Mouse (Mus musculus) urinary bladder, postnatal 25 days (tissue): ENCODE data around the gene Nme9.

ENCODE experiments used
- DNase-seq: peaks from one replicate; pipeline ENCODE4 v3.0.0; 2022; ENCODE audit warnings: low spot score

Gene Nme9

DNA sequence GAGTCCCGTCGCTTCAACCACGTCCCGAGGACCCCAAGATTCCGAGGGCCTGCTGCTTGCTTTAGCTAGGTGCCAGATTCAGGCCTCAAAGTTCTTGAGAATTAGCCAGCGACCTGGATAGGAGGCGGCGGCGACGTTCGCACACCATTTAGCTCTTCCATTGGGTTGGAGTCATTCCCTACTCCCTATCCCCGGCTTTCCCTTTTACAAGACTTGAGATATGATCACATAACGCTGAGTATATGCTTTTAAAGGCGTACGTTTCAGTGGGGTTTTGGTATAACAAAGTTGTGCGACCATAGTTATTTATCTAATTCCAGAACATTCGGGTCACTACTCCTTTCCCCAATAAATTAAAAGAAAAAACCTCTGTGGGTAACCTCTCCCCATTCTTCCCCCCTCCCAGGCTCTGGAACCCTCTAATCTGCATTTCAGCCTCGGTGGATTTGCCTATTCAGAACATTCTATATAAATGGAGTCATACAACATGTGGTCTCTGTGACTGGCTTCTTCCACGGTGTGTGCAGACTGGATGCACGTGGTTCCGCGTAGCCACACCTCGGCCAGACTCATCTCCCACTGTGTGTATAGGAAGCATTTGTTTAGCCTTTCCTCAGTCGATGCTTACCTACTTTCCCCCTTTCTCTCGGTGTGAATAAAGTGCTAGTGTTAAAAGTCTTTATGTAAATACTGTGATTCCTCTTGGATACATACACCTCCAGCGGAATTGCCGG, 14.1 kb upstream of the Nme9 start, which contains the start of gene Mras:
Gene Mras, minus strand, starts transcription at position 351 of the 734 bp plus-strand sequence.
- DNase-seq, result no peak

DNA sequence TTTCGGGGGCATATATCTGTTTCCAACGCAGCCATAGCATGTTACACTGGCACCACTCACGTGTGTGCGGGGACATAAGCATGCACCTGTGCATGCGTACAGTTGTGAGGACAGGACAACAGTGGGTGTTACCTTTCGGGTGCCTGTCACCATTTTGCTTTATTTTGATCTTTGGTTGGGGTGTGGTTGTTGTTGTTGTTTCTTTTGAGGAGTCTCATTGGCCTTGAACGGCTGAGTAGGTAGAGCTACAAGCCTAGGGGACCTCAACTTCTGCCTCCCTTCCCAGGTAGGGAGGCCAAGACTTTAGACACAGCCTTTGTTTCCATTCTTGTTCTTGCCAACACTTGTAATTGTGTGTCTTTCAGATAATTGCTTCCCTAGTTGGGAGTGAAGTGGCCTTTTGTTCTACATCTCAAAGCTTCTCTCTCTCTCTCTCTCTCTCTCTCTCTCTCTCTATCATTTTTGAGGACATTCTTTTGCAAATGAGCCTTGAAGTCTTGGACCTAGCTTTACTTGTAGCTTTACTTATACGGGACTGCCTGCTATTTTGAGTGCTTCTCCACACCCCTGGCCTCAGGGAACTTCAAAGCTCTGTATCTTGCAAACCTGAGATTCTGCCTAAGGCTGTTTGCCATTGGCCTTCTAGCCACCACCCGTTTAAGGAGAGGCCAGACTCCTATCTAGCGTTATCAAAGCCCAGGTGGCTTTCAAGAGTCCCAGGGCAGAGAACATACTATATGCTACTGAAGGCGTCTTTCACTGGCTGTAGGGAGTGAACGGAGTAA, 13.3 kb upstream of the Nme9 start:
- DNase-seq, result no peak

DNA sequence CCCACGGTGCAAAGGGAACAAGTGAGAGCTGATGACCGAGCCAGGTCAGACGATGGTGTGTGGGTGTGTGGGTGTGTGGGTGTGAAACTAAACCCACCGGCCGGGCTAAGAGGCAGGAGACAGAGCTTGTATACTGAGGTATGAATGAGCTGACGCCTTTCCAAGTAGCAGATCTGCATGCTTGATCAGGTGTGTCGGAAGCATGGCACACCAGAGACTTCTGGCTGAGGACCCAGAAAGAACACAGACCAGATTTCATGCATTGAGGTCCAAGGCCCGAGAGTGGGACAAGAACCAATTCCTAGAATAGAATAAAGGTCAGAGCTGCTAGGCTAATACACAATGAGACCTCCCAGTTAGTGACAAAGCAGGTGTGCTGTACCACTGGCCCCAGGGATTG, 12.2 kb upstream of the Nme9 start:
- DNase-seq, result no peak

DNA sequence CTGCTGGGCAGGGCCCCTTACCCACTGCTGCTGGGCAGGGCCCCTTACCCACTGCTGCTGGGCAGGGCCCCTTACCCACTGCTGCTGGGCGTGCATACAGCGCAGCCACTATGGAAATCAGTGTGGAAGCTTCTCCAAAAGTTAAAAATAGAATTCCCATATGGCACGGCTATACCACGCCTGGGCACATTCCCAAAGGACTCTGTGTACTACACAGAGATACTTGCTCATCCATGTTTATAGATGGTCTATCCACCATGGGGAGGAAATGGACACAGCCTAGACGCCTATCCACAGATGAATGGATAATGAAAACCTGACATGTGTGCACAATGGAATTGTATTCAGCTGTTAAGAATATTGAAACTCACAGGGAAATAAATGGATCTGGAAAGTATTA, 10.3 kb upstream of the Nme9 start:
- DNase-seq, result no peak

DNA sequence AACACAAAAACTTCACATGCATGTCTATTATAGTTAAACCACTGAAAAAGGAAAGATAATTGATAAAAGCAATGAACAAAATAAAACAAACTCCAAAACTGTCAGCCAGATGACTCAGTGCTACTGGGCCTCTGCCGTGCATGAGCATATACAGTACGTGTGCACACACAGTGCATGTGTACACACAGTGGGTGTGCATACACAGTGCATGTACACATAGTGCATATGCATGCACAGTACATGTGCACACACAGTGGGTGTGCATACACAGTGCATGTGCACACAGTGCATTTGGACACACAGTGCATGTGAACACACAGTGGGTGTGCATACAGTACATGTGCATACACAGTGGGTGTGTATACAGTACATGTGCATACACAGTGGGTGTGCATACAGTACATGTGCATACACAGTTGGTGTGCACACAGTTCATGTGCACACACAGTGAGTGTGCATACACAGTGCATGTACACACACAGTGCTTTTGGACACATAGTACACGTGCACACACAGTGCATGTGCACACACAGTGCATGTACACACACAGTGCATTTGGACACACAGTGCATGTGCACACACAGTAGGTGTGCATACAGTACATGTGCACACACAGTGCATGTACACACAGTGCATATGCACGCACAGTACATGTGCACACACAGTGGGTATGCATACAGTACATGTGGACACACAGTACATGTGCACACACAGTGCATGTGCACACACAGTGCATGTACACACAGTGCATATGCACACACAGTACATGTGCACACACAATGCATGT, 9.4 kb upstream of the Nme9 start:
- no peak for DNase-seq

DNA sequence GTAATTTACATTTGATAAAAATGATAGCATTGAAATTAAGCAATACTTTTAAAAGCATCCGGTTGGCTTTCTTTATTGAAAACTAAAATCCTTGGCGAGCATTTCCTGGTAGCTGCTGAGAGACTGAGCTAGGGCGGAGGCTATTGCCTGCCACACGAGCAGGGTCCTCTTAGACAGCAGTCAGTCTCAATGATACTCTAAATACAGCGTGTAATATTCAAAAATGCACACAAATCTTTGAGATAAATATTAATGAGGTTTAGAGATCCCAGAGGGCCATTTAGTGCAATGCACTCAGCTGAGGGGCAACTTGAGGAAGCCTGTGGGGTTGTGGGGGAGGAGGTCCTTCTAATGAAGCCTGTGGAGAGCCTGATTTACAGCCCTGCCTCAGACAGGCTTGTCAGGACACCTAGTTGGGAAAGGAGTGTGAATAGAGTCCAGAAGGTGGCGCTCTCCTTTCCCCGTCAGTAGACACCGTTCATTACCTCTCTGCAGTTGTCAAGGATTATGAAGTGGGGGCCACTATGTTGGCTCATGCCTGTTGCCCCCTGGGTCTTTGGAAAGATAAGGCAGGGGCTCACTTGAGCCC, 6.6 kb upstream of the Nme9 start:
- DNase-seq, result no peak

DNA sequence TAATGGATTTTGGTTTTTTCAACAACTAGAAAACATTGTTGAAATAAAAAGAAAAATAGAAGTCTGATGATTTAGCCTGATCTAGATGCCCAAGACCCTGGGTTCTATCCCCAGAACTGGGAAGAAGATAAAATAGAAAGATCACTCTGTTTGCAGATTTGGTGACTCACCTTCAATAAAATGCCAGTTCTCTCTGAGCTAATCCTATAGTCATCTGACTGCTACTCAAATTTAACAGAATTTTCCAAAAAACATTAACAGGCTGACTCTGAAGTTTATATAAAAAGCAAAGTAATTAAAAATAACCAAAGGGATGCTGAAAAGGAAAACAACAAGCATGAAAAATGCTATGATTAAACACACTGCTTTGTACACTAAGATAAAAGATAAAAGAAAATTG, 5.0 kb upstream of the Nme9 start:
- no peak for DNase-seq

DNA sequence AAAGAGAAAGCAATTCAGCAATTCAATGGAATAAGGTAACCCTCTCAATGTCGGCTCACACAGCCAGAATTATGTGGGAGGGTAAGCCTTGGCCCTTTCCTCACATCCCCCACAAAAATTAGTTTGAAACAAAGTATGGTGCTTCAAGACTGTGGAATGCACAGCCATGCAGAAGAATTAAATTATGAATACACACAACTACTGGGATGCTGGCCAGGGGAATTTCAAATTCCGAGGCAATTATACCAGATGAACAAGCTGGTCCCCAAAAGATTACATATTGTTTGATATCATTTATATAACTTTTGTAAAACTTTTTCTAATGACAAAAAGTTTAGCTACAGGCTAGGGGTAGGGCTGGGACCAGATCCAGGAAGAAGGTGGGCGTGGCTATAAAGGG, 4.0 kb upstream of the Nme9 start:
- DNase-seq, result no peak

DNA sequence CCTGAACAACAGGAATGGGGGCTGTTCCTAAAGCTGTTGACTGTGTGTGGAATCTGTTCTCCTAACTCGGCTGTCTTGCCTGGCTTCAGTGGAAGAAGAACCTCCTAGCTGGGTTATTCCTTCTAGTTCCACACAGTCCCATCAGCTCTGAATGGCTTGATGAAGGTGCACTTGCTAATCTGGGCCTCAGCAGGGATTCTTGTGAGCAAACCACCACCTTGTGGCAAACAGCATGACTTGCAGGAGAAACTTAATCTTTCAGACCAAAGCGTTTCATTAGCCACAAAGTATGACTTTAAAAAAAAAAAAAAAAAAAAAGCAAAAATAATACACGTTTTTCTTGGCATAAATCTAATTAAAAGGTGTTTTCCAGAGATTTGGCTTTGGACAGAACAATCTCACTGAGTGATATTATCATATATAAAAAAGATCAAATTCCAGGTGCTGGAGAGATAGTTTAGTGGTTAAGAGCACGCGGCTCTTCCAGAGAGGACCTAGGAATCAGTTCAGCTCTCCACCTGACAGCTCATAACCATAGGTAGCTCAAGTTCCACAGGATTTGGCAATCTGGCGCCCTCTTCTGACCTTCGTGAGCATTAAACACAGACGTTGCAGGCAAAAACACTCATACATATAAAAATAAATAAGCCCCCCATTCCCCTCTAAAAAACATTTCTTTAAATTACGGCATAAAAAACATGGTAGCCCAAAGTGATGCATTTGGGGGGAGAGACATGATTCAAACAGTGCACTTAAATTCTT, 1.2 kb upstream of the Nme9 start:
- no peak for DNase-seq

DNA sequence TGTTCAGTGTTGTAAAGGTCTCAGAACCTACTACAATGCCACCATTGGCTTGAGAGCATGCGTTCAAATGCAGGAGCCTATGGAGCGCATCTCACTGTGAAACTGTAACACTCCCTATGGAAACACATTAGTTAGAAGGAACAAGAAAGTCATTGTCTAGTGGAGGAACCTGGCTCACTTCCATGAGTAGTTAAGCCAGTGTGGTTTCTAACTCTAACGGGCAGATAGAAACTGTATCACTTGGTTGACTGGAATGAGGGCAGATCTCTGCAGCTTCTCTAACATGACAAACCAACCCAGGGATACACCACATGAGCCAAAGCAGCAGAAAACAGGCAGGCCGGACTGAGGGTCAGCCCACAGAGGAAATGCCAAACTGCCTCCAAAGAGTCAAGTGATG, 2.9 kb downstream of the Nme9 start:
- DNase-seq, result no peak

DNA sequence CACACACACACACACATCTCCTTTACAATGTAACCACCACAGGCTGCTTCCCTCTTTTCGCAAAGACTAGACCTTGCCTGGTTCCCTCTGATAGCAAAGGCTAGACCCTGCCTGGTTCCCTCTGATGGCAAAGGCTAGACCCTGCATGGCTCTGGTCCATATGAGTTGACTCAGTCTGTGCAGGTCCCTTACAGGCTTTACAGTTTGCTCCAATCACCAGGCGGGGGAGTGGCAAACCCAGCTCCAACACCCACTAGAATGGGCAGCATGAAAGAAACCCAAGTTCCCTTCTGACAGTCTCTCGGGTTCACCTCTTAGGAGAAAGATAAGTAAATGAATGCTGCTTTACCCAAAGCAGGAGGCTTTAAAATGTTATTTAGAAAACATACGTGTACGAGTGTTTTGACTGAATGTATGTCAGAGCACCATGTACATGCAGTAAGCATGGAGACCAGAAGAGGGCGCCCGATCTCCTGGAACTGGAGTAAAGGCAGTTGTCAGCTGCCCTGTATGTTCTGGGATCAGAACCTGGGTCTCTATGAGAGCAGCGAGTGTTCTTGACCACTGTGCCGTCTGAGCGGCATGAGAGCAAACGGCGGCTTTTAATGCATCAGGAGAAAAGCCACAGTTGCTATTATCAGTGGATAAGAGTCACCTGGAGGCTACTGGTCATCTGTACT, 7.4 kb downstream of the Nme9 start:
- peak; percentile 64 for DNase-seq

DNA sequence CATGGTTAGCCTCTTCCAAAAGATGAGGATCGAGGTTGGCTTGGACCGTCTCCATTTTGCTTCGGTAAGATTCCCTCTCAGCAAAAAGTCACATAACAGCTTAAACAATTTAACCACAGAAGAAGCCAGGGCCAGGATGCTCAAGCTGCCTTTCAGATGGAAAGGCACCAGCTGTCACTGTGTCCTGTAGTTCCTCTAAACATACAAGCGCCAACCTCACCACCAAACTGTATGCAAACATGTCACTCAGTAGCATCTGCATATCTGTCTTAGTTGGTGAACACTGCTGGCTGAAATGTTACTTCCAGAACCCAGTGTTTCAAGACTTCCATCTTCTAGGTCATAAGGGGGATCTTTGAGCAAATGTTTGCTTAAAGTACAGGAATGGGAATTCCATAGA, 8.5 kb downstream of the Nme9 start:
- no peak for DNase-seq

DNA sequence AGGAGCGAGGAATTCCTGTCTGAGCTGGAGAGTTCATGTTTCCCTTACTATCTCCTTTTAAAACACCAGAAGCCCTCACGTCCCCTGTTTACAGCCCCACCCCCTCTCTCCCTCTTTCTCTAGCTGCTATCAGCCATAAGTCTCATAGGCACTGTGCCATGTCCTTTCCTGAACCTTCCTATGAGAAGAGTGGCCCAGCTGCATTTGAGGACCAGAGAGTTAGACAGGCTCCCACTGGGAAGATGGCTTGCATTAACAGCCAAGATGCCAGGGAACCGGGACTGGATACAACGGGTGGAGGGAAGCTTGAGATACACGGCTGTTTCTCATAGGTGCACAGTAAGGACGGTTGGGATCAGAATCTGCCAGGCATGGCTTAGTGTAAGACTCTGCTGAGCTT, 13.6 kb downstream of the Nme9 start:
- DNase-seq, result no peak

DNA sequence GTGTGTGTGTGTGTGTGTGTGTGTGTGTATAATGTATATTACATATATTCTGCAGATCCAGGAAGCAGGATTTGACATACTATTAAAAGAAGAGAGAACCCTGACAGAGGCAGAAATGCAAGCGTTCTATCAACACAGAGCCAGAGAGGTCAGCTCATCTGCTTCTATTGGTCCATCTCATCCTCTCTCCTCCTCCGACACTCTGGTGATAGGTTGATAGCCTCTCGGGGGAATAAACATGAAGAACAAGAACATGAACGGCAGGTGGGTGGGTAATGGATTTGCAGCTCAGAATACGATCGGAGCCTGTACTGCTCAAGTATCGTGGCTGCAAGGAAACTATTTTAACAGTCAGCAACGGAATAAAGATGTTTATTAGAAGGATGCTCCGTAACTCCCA, 17.3 kb downstream of the Nme9 start:
- no peak for DNase-seq

DNA sequence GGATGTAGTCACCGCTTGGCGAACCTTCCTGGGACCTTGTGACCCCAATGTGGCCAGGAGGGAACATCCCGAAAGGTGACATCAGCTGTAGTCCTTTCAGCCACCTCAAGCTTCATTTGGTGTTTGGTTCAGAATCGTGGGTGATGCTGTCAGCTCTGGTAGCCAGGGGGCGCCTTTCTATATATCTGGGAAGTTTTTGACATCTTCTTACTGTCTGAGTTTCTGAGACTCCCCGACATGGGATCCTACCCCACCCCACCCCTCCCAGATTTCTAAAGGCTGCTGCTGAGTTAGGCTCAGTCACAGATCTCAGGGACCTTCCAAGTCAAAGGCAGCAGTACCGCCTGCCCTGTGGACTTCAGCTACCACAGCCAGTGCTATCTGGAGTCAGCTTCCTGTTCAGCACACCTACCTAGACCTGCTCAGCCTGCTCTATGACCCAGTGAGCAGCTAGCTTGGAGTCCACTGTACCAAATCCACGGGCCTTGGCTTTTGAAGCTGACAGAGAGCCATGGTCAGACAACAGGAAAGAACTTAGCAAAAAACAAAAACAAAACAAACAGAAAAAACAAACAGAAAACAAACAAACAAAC, 18.5 kb downstream of the Nme9 start:
- no peak for DNase-seq

DNA sequence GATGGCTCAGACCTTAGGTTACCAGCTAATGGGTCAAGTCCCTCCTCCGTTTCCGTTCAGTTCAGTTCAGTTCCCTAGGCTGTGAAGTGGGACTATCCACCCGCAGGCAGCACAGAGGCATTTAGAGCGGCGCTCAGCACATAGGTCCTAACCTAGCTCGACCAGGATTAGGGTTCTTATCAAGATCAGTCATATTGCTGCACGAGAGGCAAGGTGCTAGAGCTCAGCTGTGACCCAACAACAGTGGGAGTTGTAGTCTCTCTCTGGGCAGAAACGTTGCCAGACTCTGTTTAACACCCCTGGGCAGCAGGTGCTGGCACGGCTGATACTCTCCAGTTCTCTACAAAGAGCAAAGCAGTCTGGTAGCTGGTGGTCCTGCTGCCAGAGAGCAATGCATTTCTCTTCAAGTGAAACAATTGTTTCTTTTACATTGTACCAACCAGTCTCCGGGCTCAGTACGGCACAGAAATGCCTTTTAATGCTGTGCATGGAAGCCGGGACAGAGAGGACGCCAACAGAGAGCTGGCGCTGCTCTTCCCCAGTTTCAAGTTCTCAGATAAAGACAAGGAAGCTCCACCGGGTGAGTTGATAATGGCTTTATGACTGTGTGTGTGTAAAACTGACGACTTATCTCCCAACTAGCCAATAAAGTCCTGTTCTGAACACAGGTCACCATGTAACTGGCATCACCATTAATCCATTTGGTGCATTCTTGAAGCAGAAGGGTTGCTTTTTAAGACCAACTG, 19.2 kb downstream of the Nme9 start:
- no peak for DNase-seq

DNA sequence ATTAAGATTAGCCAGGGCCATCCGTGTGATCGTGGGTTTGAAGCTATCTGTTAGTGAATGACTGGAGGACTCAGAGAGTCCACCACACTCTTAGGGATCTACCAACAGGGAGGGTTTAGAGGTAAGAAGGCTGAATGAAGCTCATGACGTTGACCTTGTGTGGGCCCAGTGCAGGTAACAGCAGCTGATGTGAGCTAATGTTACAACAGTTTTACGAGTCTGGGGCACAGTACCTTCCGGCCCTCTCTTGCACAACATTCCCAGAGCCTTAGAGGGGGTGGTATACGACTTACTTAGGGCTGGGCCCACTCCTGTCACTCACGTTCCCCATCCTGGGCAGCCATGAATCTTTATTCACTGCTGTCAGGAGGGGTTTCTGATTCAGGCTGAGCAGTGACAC, 20.1 kb downstream of the Nme9 start:
- no peak for DNase-seq

DNA sequence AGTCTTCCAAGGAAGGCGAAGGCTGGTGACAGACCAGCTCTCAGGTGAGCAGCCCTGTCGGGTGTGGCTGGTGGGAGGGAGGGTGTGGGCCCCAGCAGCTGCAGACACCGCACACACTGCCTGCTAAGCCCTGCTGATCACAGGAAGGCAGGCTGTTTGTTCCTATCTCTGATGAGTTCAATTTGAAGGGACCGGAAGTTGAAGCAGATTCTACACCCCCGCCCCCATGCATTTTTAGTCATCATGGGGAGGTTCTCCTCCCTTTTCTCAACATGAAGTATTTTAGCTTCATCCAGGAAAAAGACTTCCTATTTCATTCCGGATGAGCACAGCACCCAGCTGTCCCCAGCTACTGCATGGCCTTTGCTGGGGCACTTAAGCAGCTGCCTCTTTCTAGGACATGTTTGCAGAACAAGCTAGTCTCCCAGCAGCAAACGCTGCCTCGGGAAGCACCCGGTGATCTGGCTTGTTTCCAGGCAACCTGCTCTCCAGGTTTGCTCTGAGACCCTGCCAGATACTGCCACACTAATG, 28.0 kb downstream of the Nme9 start:
- DNase-seq, result no peak

DNA sequence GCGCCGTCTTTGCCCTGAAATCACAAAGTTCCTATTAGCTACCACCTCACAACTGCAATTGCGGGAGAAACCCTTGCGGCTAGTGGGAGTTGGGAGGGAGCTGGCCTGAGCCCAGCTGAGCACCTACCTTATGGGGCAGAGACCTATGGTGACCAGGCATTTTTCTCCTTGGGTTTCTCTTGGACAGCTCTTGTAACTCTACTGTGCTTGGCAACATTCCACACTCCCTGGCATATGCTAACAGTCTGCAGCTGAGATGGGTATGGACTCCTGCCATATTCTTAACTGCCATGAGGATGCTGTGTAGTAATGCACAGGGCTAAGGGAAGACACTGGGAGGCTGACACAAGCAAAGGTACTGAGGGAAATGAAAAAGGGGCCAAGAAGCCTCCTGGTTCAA, 29.5 kb downstream of the Nme9 start:
- DNase-seq, result no peak

DNA sequence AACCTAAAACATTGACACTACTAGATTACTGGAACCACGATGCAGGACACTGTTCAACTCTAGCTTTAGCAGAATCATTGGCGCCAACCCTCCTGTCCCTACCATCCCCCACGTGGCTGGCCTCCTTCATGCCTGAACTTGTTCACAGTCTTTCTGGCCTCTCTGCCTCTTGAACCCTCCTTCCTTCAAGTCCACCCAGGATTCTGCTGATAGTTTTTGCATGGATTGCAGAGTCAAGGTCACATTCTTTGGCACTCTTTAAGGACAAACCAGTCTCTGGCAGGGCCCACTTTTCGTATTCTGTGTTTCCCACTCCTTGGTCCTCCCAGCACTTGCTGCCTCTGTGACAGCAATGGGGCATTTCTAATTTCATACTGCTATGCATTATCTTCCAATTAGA, 31.9 kb downstream of the Nme9 start:
- no peak for DNase-seq
